ENCODE assay signal across 9 mouse cellular contexts in the genomic region with DNA sequence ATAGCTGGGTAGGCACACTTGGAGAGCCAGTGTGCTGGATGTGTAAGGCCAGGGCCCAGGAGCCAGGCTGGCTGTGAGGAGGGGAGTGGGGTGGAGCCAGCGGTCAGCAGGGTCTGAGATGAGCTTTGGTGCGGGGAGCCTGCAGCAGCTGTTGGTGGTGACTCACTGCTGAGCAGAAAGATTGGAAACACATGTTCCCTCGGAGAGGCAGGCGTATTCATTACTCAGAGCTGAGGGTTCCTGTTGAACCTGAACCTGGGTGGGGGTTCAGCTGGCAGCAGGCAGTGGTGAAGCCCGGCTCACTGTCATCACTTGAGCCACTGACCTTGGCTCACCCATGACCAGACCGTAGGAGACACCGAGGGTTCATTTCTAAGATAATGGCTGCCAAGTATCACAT. TPM values are rescaled to one million over a fixed set of nuclear protein-coding genes. Genes with fewer than 3 reads are reported as not detected.
DNase-seq lines count a peak whose midpoint lies in the region; ATAC-seq and TF ChIP-seq lines count a peak whose summit lies in the region.
"Had no signal": no experiment of that assay in that cellular context is flagged by ENCODE, and none has a peak within 500 bp of the region (broad histone marks: within the 10 kb centered on the region; RNA-seq: fewer than 3 reads in every experiment).

No protein-coding gene starts in this region.

- H3K4me2 ChIP-seq in stomach, embryonic 14.5 days (replicated peaks; ENCODE audit: low read depth, low read length): no peak overlapping the region

- 46% methylated on average over 7 of the region's 7 CpGs for WGBS in stomach, embryonic 14.5 days
- 58% methylated on average over 7 of the region's 7 CpGs for WGBS in cerebellum, adult 2 months

- H3K4me3 ChIP-seq in stomach, embryonic 14.5 days (ENCODE audit: low read depth, low read length): no peak overlapping the region
- no peak overlapping the region for H3K4me3 ChIP-seq in cerebellum, adult 2 months (replicated peaks; ENCODE audit: insufficient read depth, low read depth, low read length)

- no peak for TF ChIP-seq POLR2A in cerebellum, adult 2 months (IDR thresholded peaks at IDR 0.05; ENCODE audit: borderline replicate concordance, insufficient read depth, low read length)

- no peaks in the 10 kb centered on the region for H3K36me3 ChIP-seq in stomach, embryonic 14.5 days (ENCODE audit: control insufficient read depth, insufficient read depth, low read length)

- DNase-seq in adrenal gland, adult 2 months: peak; percentile 36
- no peak for DNase-seq in adrenal gland, postnatal 25 days
- DNase-seq in thymus, postnatal 4 days: peak; percentile 6
- DNase-seq in thymus, postnatal 10 days (ENCODE audit: low spot score in 2 of 2): no peak
- DNase-seq in heart, postnatal 36 days: peak; percentile 40 to 63
- DNase-seq in cerebellum, adult 2 months: no peak

- intact Hi-C loops in heart, postnatal 36 days (cut with DNase I): no loop called here

- ATAC-seq in stomach, embryonic 14.5 days (ENCODE audit: insufficient number of reproducible peaks, insufficient read depth, low FRiP score, low read depth): peak; percentile 56; the same call in 1 of the 2 replicates
- ATAC-seq in erythroblast, adult 5-6 weeks (replicated peaks; ENCODE audit: low FRiP score, poor library complexity, severe bottlenecking): no peak

- peak overlapping the region; percentile 72; the same call in 1 of the 2 replicates for H3K27ac ChIP-seq in stomach, embryonic 14.5 days (ENCODE audit: low read length)
- no peak overlapping the region for H3K27ac ChIP-seq in cerebellum, adult 2 months (ENCODE audit: insufficient read depth, low read length)

- no peaks in the 10 kb centered on the region for H3K27me3 ChIP-seq in stomach, embryonic 14.5 days (ENCODE audit: control insufficient read depth, insufficient read depth, low read length)
- no peaks in the 10 kb centered on the region for H3K27me3 ChIP-seq in cerebellum, adult 2 months (ENCODE audit: control insufficient read depth, insufficient read depth, low read length)

- H3K4me1 ChIP-seq in stomach, embryonic 14.5 days (ENCODE audit: control insufficient read depth, insufficient read depth, low read length): peaks cover 42% of the 10 kb centered on the region
- peaks cover 19% of the 10 kb centered on the region for H3K4me1 ChIP-seq in cerebellum, adult 2 months (ENCODE audit: control insufficient read depth, insufficient read depth, low read length)

- H3K9ac ChIP-seq in stomach, embryonic 14.5 days (replicated peaks; ENCODE audit: low read depth, low read length): no peak overlapping the region

- TF ChIP-seq CTCF in cerebellum, adult 2 months (IDR thresholded peaks at IDR 0.05; ENCODE audit: borderline replicate concordance, insufficient read depth, low read depth, low read length): no peak

- no peaks in the 10 kb centered on the region for H3K9me3 ChIP-seq in stomach, embryonic 14.5 days (ENCODE audit: control insufficient read depth, low read depth, low read length)

RNA-seq across cellular contexts. Expression of a gene that starts 9.6 kb away (rescaled TPM):
- total RNA-seq in adrenal gland, adult 2 months (2021): 100 to 1,000 TPM in 1 of 2 experiments, 10 to 100 TPM in 1; 89.7 to 198 TPM
- polyA plus RNA-seq in adrenal gland, adult 2 months (2012; rRNA removed): 79.4 and 126 TPM in 2 replicates
- 43.1 and 51.3 TPM in 2 replicates for total RNA-seq in adrenal gland, postnatal 25 days (2021)
- 100 to 1,000 TPM; 118 to 123 TPM for total RNA-seq in heart, postnatal 36 days (2021)
- 101 and 109 TPM in 2 replicates for polyA plus RNA-seq in stomach, embryonic 14.5 days (2014; fragmentation: Nextera tagmentation; extraction: Ambion mirVana)
- 119 and 137 TPM in 2 replicates for polyA plus RNA-seq in cerebellum, adult 2 months (2012; rRNA removed)
- total RNA-seq in erythroblast, adult 5-6 weeks (2015; ENCODE audit: low replicate concordance): 4.8 and 12.9 TPM in 2 replicates
- total RNA-seq in erythroblast, adult 5-6 weeks (2017; ENCODE audit: low replicate concordance): 8.3 and 11.3 TPM in 2 replicates

RNA-seq across cellular contexts. Expression of a gene that starts 22.9 kb away (rescaled TPM):
- under 1 TPM; 0.46 to 0.93 TPM for total RNA-seq in adrenal gland, adult 2 months (2021)
- polyA plus RNA-seq in adrenal gland, adult 2 months (2012; rRNA removed): 0.12 TPM in 1 of 2 replicates, not detected in the other
- total RNA-seq in adrenal gland, postnatal 25 days (2021): 1.1 and 3.4 TPM in 2 replicates
- under 1 TPM; 0.56 to 0.76 TPM for total RNA-seq in heart, postnatal 36 days (2021)
- 0.62 TPM in 1 of 2 replicates, not detected in the other for polyA plus RNA-seq in stomach, embryonic 14.5 days (2014; fragmentation: Nextera tagmentation; extraction: Ambion mirVana)
- 0.21 and 0.49 TPM in 2 replicates for polyA plus RNA-seq in cerebellum, adult 2 months (2012; rRNA removed)
- total RNA-seq in erythroblast, adult 5-6 weeks (2015; ENCODE audit: low replicate concordance): 1.0 TPM in 1 of 2 replicates, not detected in the other
- not detected in 2 replicates for total RNA-seq in erythroblast, adult 5-6 weeks (2017; ENCODE audit: low replicate concordance)
- total RNA-seq: common myeloid progenitor, adult 5-6 weeks had no signal

RNA-seq across cellular contexts. Expression of a gene that starts 36.7 kb away (rescaled TPM):
- total RNA-seq in adrenal gland, adult 2 months (2021): 100 to 1,000 TPM in 1 of 2 experiments, 10 to 100 TPM in 1; 92.7 to 160 TPM
- 336 and 430 TPM in 2 replicates for polyA plus RNA-seq in adrenal gland, adult 2 months (2012; rRNA removed)
- 57.9 and 86.6 TPM in 2 replicates for total RNA-seq in adrenal gland, postnatal 25 days (2021)
- 10 to 100 TPM; 26.2 to 48.2 TPM for total RNA-seq in heart, postnatal 36 days (2021)
- polyA plus RNA-seq in stomach, embryonic 14.5 days (2014; fragmentation: Nextera tagmentation; extraction: Ambion mirVana): 39.0 and 39.2 TPM in 2 replicates
- polyA plus RNA-seq in cerebellum, adult 2 months (2012; rRNA removed): 23.6 and 24.9 TPM in 2 replicates
- 54.5 and 58.0 TPM in 2 replicates for total RNA-seq in erythroblast, adult 5-6 weeks (2015; ENCODE audit: low replicate concordance)
- 7.7 and 18.0 TPM in 2 replicates for total RNA-seq in erythroblast, adult 5-6 weeks (2017; ENCODE audit: low replicate concordance)

RNA-seq across cellular contexts. Expression of a gene that starts 53.7 kb away (rescaled TPM):
- total RNA-seq in adrenal gland, adult 2 months (2021): 10 to 100 TPM; 28.8 to 35.6 TPM
- polyA plus RNA-seq in adrenal gland, adult 2 months (2012; rRNA removed): 59.5 and 66.8 TPM in 2 replicates
- total RNA-seq in adrenal gland, postnatal 25 days (2021): 35.1 and 40.1 TPM in 2 replicates
- total RNA-seq in heart, postnatal 36 days (2021): 10 to 100 TPM; 16.4 to 18.3 TPM
- polyA plus RNA-seq in stomach, embryonic 14.5 days (2014; fragmentation: Nextera tagmentation; extraction: Ambion mirVana): 21.8 and 25.7 TPM in 2 replicates
- 41.8 and 42.6 TPM in 2 replicates for polyA plus RNA-seq in cerebellum, adult 2 months (2012; rRNA removed)
- 3.8 and 10.0 TPM in 2 replicates for total RNA-seq in erythroblast, adult 5-6 weeks (2015; ENCODE audit: low replicate concordance)
- 4.0 and 6.0 TPM in 2 replicates for total RNA-seq in erythroblast, adult 5-6 weeks (2017; ENCODE audit: low replicate concordance)

Comparison
In these comparisons a context has a peak if more than half of its experiments do, and no peak if none do; other contexts are left out.
1. DNase-seq: peak in adrenal gland, adult 2 months (single experiment), thymus, postnatal 4 days (single experiment) and heart, postnatal 36 days (2 of 2); none in adrenal gland, postnatal 25 days (single experiment), thymus, postnatal 10 days (0 of 2) and cerebellum, adult 2 months (0 of 2).